Mouse (Mus musculus): Measurements from ENCODE around the gene Nt5c. TPM values are rescaled to one million over a fixed set of nuclear protein-coding genes. Genes with fewer than 3 reads are reported as not detected.

Nt5c gene
- polyA plus RNA-seq, 1 experiment from 2014 or later: 60.9 TPM

DNA sequence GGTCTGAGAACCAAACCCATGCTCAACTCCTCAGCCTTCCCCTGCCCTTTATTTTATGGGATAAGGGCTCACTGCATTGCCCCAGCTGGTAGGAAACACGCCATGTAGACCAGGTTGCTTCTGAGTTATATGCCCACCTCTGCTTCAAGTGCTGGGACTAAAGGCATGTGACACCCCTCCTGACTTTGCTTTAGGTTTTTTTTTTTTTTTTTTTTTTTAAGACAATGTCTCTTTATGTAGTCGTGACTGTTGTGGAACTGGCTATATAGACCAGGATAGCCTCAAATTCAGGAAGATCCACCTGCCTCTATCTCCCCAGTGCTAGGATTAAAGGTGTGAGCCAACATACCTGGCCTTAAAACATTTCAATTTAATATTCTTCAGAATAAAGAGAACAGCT, 31.0 kb upstream of the Nt5c start:
- WGBS: 74% methylated on average over 2 of the region's 2 CpGs
- Histone ChIP-seq H3K4me2 (ENCODE audit: low read depth, severe bottlenecking) (no peak overlapping the region), H3K9me3 (ENCODE audit: control insufficient read depth, low read length) (no peaks in the 10 kb centered on the region), H3K27me3 (ENCODE audit: control insufficient read depth, insufficient read depth, low read length) (no peaks in the 10 kb centered on the region), H3K9ac (ENCODE audit: low read length) (no peak overlapping the region), H3K27ac (replicated peaks; ENCODE audit: low read depth, low read length) (no peak overlapping the region), H3K4me3 (ENCODE audit: low read depth, low read length) (no peak overlapping the region), H3K36me3 (ENCODE audit: control insufficient read depth, insufficient read depth, low read length) (peaks cover 10% of the 10 kb centered on the region; the same call in 1 of the 2 replicates), H3K4me1 (ENCODE audit: control insufficient read depth, insufficient read depth, low read length) (no peaks in the 10 kb centered on the region)
- no peak for ATAC-seq (ENCODE audit: insufficient number of reproducible peaks, low FRiP score, low TSS enrichment, low read depth)
- no peak for DNase-seq (ENCODE audit: low spot score)

DNA sequence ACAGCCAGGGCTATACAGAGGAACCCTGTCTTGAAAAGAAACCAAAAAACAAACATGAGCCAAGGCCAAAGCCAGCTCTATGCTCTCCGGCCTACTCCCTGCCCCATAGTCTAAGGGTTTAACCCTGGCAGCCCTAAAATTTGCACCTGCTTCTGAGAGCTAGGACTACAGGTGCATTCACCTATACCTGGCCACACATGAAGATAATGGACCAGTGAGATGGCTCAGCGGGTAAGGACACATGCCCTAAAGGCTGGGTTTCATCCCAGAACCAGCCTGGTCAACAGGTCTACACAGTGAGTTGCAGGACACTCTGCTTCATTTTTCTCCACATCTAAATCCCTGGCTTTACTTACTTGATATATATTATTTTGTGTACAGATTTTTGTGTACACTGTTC, 30.6 kb upstream of the Nt5c start:
- WGBS: 94% methylated on average over 2 of the region's 2 CpGs
- Histone ChIP-seq H3K4me3 (ENCODE audit: low read depth, low read length) (no peak overlapping the region), H3K4me1 (ENCODE audit: control insufficient read depth, insufficient read depth, low read length) (no peaks in the 10 kb centered on the region), H3K27me3 (ENCODE audit: control insufficient read depth, insufficient read depth, low read length) (no peaks in the 10 kb centered on the region), H3K9me3 (ENCODE audit: control insufficient read depth, low read length) (no peaks in the 10 kb centered on the region), H3K9ac (ENCODE audit: low read length) (no peak overlapping the region), H3K4me2 (ENCODE audit: low read depth, severe bottlenecking) (no peak overlapping the region), H3K27ac (replicated peaks; ENCODE audit: low read depth, low read length) (no peak overlapping the region), H3K36me3 (ENCODE audit: control insufficient read depth, insufficient read depth, low read length) (peaks cover 7% of the 10 kb centered on the region; the same call in 1 of the 2 replicates)
- DNase-seq (ENCODE audit: low spot score) (peak; percentile 20), ATAC-seq (ENCODE audit: insufficient number of reproducible peaks, low FRiP score, low TSS enrichment, low read depth) (no peak)

DNA sequence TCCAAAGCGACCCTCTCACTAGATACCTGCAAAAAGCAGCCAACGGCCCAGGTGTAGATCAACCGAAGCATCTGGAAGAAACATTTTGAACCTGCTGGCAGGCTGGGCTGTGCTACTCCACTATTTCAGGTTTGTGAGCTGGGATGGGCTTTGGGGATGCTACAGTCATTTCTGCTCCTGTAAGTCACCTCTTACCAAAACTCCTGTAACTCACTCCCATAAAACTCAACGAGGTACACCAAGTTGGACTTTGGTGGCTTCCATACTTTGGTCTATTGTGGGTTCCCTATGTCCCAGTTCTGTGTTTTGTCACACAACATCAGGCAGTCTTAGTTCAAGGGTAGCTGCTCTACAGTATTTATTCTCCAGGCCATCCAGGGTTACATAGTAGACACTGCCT, 29.4 kb upstream of the Nt5c start:
- peaks cover 6% of the 10 kb centered on the region; the same call in 1 of the 2 replicates for H3K36me3 ChIP-seq (ENCODE audit: control insufficient read depth, insufficient read depth, low read length)
- peak; percentile 20 for DNase-seq (ENCODE audit: low spot score)
- WGBS: 86% methylated on average over 4 of the region's 4 CpGs

DNA sequence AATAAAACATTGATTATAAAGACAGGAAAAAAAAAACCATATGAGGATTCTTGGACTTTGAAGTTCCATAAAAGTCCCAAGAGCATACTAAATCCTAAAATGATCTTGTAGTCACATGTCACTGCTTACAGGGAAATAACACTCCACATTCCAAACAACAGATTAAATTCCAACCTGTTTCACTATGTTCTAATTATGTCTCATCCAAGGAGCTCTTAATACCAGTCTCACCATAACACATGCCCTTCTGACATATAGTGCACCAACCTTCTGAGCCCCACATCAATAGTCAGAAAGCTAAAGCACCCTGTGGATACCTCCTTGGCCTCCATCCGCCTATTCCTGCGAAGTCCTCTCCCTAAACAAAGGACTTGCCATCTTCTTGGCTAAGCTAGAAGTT, 28.6 kb upstream of the Nt5c start:
- 88% methylated on average over 2 of the region's 2 CpGs for WGBS
- no peak for ATAC-seq (ENCODE audit: insufficient number of reproducible peaks, low FRiP score, low TSS enrichment, low read depth)
- no peaks in the 10 kb centered on the region for H3K4me1 ChIP-seq (ENCODE audit: control insufficient read depth, insufficient read depth, low read length)

More for the DNA sequence above, 29.4 kb upstream of the Nt5c start:
- Histone ChIP-seq H3K4me1 (ENCODE audit: control insufficient read depth, insufficient read depth, low read length) (no peaks in the 10 kb centered on the region), H3K4me3 (ENCODE audit: low read depth, low read length) (no peak overlapping the region), H3K9ac (ENCODE audit: low read length) (no peak overlapping the region), H3K4me2 (ENCODE audit: low read depth, severe bottlenecking) (no peak overlapping the region), H3K27ac (replicated peaks; ENCODE audit: low read depth, low read length) (no peak overlapping the region), H3K27me3 (ENCODE audit: control insufficient read depth, insufficient read depth, low read length) (no peaks in the 10 kb centered on the region), H3K9me3 (ENCODE audit: control insufficient read depth, low read length) (no peaks in the 10 kb centered on the region)
- ATAC-seq (ENCODE audit: insufficient number of reproducible peaks, low FRiP score, low TSS enrichment, low read depth): no peak

DNA sequence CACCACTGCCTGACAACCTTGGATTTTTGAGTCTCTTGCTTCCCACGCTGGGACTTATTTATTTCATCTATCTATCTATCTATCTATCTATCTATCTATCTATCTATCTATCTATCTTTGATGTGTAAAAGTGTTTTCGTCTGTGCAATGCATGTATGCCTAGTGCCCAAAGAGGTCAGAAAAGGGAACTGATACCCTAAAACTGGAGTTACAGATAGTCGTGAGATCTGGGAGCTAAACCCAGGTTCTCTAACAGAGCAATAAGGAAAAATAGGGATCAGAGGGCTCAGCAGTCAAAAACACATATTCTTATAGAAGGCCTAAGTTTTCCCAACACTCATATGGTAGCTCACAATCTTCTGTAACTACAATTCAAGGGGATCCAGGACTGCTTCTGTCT, 27.9 kb upstream of the Nt5c start:
- no peak overlapping the region for H3K27ac ChIP-seq (replicated peaks; ENCODE audit: low read depth, low read length)
- no peaks in the 10 kb centered on the region for H3K27me3 ChIP-seq (ENCODE audit: control insufficient read depth, insufficient read depth, low read length)
- ATAC-seq (ENCODE audit: insufficient number of reproducible peaks, low FRiP score, low TSS enrichment, low read depth) (no peak), DNase-seq (ENCODE audit: low spot score) (no peak)
- WGBS: 92% methylated on average over 3 of the region's 3 CpGs
- peaks cover 2% of the 10 kb centered on the region; the same call in 1 of the 2 replicates for H3K36me3 ChIP-seq (ENCODE audit: control insufficient read depth, insufficient read depth, low read length)
- no peak overlapping the region for H3K4me3 ChIP-seq (ENCODE audit: low read depth, low read length)
- H3K9me3 ChIP-seq (ENCODE audit: control insufficient read depth, low read length): no peaks in the 10 kb centered on the region
- H3K4me2 ChIP-seq (ENCODE audit: low read depth, severe bottlenecking): no peak overlapping the region
- no peak overlapping the region for H3K9ac ChIP-seq (ENCODE audit: low read length)
- H3K4me1 ChIP-seq (ENCODE audit: control insufficient read depth, insufficient read depth, low read length): no peaks in the 10 kb centered on the region

More for the DNA sequence above, 28.6 kb upstream of the Nt5c start:
- Histone ChIP-seq H3K27me3 (ENCODE audit: control insufficient read depth, insufficient read depth, low read length) (no peaks in the 10 kb centered on the region), H3K4me3 (ENCODE audit: low read depth, low read length) (no peak overlapping the region), H3K9ac (ENCODE audit: low read length) (no peak overlapping the region), H3K27ac (replicated peaks; ENCODE audit: low read depth, low read length) (no peak overlapping the region), H3K4me2 (ENCODE audit: low read depth, severe bottlenecking) (no peak overlapping the region), H3K9me3 (ENCODE audit: control insufficient read depth, low read length) (no peaks in the 10 kb centered on the region), H3K36me3 (ENCODE audit: control insufficient read depth, insufficient read depth, low read length) (peaks cover 2% of the 10 kb centered on the region; the same call in 1 of the 2 replicates)
- no peak for DNase-seq (ENCODE audit: low spot score)

DNA sequence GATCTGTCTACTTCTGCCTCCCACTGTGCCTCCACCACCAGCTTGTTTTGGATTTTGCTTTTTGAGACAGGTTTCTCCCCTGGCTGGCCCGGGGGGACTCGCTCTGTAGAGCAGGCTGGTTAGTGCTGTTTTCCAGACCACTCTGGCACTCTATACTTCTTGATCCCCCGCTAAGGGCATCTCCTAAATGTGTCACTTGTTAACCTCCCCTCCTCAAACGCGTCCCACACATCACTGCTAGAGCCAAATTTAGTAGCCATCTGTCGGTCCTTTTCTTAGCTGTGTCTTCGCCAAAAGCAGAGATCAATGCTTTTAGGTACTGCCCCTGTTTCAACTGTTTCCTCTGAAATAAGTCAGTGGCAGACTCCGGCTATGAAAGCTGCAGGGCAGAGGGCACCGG, 27.0 kb upstream of the Nt5c start:
- ATAC-seq (ENCODE audit: insufficient number of reproducible peaks, low FRiP score, low TSS enrichment, low read depth) (no peak), DNase-seq (ENCODE audit: low spot score) (no peak)
- Histone ChIP-seq H3K9ac (ENCODE audit: low read length) (no peak overlapping the region), H3K4me3 (ENCODE audit: low read depth, low read length) (no peak overlapping the region), H3K27me3 (ENCODE audit: control insufficient read depth, insufficient read depth, low read length) (no peaks in the 10 kb centered on the region), H3K4me2 (ENCODE audit: low read depth, severe bottlenecking) (no peak overlapping the region), H3K9me3 (ENCODE audit: control insufficient read depth, low read length) (no peaks in the 10 kb centered on the region), H3K36me3 (ENCODE audit: control insufficient read depth, insufficient read depth, low read length) (peaks cover 2% of the 10 kb centered on the region; the same call in 1 of the 2 replicates), H3K27ac (replicated peaks; ENCODE audit: low read depth, low read length) (no peak overlapping the region), H3K4me1 (ENCODE audit: control insufficient read depth, insufficient read depth, low read length) (no peaks in the 10 kb centered on the region)
- 62% methylated on average over 9 of the region's 9 CpGs for WGBS

DNA sequence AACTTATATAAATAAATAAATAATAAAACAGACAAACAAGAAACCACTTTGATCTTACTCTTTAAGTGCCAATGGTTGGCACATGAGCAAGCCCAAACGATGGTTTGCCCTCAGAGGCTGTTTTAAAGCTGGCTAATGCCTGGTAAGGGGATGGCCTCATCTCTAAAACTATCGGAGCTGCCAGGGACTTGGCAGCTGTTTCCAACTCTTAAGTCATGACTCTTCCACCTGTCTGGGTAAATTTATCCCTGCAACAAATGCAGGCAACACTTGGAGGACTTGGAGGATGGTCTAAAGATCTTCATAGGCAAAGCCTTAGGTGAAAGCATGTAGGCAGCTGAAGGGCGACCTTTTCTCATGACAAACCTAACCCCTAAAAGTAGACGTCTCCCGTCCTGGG, 25.3 kb upstream of the Nt5c start:
- DNase-seq (ENCODE audit: low spot score) (no peak), ATAC-seq (ENCODE audit: insufficient number of reproducible peaks, low FRiP score, low TSS enrichment, low read depth) (no peak)
- Histone ChIP-seq H3K36me3 (ENCODE audit: control insufficient read depth, insufficient read depth, low read length) (no peaks in the 10 kb centered on the region), H3K9ac (ENCODE audit: low read length) (no peak overlapping the region), H3K27me3 (ENCODE audit: control insufficient read depth, insufficient read depth, low read length) (no peaks in the 10 kb centered on the region), H3K4me1 (ENCODE audit: control insufficient read depth, insufficient read depth, low read length) (peaks cover 10% of the 10 kb centered on the region), H3K9me3 (ENCODE audit: control insufficient read depth, low read length) (no peaks in the 10 kb centered on the region), H3K4me3 (ENCODE audit: low read depth, low read length) (no peak overlapping the region), H3K27ac (replicated peaks; ENCODE audit: low read depth, low read length) (no peak overlapping the region), H3K4me2 (ENCODE audit: low read depth, severe bottlenecking) (no peak overlapping the region)
- WGBS: 83% methylated on average over 5 of the region's 5 CpGs

DNA sequence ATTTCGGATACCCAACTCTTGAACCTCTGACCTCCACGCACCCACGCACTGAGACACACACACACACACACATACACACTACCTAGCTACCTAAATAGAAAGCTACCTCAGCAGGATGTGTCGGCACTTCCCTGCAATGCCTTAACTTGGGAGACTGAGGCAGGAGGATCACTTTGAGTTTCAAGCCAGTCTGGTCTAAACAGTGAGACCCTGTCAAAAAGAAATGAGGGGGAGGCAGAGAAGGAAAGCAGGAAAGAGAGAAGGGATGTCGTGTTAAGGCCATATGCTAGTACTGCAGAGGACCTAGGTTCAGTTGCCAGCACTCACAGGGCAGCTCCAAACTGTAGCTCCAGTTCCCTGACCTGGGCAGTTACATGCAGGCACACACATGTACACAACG, 23.4 kb upstream of the Nt5c start:
- peaks cover 28% of the 10 kb centered on the region for H3K4me1 ChIP-seq (ENCODE audit: control insufficient read depth, insufficient read depth, low read length)
- H3K4me2 ChIP-seq (ENCODE audit: low read depth, severe bottlenecking): no peak overlapping the region
- DNase-seq (ENCODE audit: low spot score) (no peak), ATAC-seq (ENCODE audit: insufficient number of reproducible peaks, low FRiP score, low TSS enrichment, low read depth) (no peak)
- H3K9ac ChIP-seq (ENCODE audit: low read length): no peak overlapping the region
- H3K4me3 ChIP-seq (ENCODE audit: low read depth, low read length): no peak overlapping the region
- no peaks in the 10 kb centered on the region for H3K9me3 ChIP-seq (ENCODE audit: control insufficient read depth, low read length)
- WGBS: 70% methylated on average over 6 of the region's 6 CpGs
- no peak overlapping the region for H3K27ac ChIP-seq (replicated peaks; ENCODE audit: low read depth, low read length)
- H3K27me3 ChIP-seq (ENCODE audit: control insufficient read depth, insufficient read depth, low read length): no peaks in the 10 kb centered on the region
- H3K36me3 ChIP-seq (ENCODE audit: control insufficient read depth, insufficient read depth, low read length): no peaks in the 10 kb centered on the region

DNA sequence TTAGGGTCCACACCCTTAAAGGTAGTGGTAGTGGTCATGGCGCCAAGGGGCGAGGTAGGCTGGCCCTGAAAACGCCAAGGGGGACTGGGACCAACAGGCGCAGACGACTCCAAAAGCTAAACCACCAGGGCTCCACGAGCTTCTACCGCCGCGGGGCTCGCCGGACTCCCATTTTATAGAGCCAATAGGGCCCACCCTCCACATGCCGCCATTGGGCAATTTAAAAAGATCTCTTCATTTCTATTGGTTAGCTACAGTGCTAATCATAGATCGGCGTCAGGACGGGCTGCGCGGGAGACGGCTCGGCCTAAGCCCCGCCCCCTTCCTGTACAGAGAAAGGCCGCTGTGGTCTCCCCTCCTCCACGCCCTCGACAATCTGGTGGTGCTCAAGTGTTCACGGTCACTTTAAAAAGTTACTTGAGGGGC, 22.6 kb upstream of the Nt5c start, which contains the start of gene Jpt1:
Gene Jpt1, minus strand, starts transcription at position 150 of the 426 bp plus-strand sequence.
- H3K4me3 ChIP-seq (ENCODE audit: low read depth, low read length): peak within 1 kb of the TSS; percentile 100
- H3K4me1 ChIP-seq (ENCODE audit: control insufficient read depth, insufficient read depth, low read length): peaks cover 31% of the 10 kb centered on the region
- WGBS: under 1% methylated on average over 24 of the region's 24 CpGs
- ATAC-seq (ENCODE audit: insufficient number of reproducible peaks, low FRiP score, low TSS enrichment, low read depth) (peak; percentile 96), DNase-seq (ENCODE audit: low spot score) (peak; percentile 97)
- no peaks in the 10 kb centered on the region for H3K9me3 ChIP-seq (ENCODE audit: control insufficient read depth, low read length)
- H3K27ac ChIP-seq (replicated peaks; ENCODE audit: low read depth, low read length): peak within 1 kb of the TSS; percentile 75
- no peaks in the 10 kb centered on the region for H3K36me3 ChIP-seq (ENCODE audit: control insufficient read depth, insufficient read depth, low read length)
- peak within 1 kb of the TSS; percentile 98 for H3K9ac ChIP-seq (ENCODE audit: low read length)
- H3K4me2 ChIP-seq (ENCODE audit: low read depth, severe bottlenecking): peak within 1 kb of the TSS; percentile 82
- no peaks in the 10 kb centered on the region for H3K27me3 ChIP-seq (ENCODE audit: control insufficient read depth, insufficient read depth, low read length)
